Mouse (Mus musculus) CH12F3 (cell line): ENCODE measurements around the gene Tmem176a.

Experiments used
- in situ Hi-C: fragments of 300-500 bp; cut with MboI; formaldehyde crosslinking; loops from 2 replicates; pipeline ENCODE4 v1.14.3; 2020; ENCODE audit warnings: low sequenced_read_pairs

Gene Tmem176a

DNA sequence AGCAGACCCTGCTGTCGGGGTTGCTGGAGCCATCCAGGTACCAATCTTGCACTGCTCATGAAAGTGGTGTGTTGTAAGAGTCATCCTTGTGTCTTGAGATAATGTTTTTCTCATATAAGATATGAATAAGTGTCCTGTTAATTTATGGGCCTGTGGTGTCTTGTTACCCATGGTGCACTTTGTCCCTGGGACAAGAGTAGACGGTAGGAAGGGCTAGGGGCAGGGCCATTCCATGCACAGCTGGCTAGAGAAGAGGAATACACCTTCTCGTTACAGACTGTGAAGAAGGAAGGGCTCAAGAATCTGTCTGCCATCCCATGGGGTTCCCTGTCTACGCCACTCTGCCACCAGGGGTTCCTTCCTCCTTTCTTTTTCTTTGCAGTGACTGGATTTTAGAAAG is 33.9 kb downstream of the Tmem176a start:
- in situ Hi-C loops = no loop called here

DNA sequence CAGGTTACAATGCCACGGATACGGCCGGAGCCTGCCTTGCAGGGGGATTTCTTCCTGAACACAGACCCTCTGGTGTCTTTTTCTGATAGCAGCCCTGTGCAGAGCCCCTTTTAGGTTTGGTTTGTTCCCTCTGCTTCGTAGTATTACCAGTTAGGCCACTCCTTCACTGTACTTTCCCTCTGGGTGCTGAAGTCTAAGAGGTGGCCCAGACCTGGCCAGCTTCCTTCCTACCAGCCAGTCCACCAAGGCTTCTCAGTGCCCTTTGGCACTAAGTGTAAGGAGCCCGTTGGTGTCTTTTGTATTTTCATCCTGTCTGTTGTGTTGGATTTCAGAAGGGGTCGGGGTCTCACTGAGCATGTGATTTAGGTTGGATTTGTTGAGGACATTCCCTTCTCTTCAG is 34.8 kb downstream of the Tmem176a start:
- in situ Hi-C loops = no loop called here

DNA sequence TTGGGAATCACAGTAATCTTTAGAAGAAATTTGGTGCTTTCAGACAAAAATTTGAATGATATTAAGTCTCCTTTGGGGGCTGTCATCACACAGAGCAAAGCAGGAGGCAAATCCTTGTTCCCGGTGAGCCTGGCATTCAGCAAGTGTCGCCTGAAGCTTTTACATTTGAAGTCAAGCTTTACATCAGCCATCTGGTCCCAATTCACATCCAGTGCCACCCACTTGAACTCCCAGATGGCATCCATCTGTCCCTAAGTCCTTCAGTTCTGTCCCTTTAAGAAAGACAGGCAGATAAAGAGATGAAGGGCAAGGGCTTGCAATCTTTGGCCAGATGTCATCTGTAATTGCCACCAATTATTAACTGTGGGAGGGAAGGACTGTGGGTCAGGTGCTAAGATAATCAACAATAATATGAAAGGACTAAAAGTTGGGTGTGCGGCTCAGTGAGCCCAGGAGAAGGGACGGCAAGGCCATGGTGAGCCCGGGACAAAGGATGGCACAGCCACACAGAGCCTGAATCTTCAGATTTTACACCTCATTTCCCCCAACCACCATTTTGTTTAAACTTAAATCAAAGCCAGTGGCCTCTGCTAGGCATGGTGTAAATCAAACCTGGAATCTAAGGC is 35.9 kb downstream of the Tmem176a start:
- in situ Hi-C loops = no loop called here

DNA sequence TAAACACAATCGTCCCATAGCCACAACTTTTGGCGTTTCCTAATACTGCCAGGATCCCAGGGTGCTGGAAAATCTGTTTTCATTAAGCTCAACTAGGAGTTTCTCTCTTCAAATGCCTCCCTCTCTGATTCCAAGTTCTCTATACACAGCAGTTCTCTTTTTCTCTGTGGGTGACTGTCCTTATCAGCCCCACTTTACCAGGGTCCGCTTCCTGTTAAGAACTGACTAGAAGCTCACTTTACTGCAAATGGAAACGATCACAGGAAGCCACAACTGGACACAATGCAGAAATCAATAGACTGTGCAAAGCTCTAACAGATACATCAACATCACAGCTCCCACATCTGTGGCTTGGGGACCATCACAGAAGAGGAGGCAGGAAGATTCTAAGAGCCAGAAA is 53.5 kb downstream of the Tmem176a start:
- in situ Hi-C loops = no loop called here

DNA sequence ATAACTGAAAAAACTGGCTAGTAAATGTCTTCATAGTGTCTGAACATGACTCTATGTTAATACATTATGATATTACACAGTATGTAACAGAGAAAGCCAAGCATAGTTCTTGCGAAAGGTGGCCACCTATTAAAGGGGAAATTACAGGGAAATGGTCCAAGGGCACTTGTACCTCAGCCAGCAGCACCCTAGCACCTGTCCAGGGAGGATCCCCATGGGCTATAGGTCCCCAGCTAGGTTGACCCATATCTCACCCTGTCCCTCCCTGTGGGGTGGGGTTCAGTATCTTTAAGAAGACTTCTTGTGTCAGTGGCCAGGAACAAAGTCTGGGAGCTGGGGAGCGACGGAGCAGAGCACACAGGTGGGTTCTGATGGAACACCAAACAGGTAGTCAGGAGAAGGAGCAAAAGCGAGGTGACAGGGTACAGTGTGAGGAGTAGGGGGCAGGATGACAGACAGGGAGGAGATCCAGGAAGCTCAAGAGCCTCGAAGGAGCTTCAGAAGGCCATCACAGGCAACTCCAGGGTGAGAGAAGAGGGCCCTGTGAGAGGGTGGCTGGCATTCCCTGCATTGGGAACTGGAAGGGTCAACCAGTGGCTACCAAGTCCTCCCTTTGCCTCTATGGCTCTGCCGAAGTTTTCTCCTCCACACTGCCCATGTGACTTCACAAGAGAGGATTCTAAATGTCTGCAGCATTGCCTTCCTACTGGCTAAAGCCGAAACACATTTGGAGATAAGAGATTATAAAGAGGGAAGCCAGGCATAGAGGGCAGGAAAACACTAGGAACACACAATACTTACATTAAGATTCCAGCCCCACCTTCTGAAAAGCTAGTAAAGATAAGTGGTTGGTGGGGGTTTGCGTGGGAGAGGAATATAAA is 54.5 kb downstream of the Tmem176a start:
- in situ Hi-C loops = no loop called here

DNA sequence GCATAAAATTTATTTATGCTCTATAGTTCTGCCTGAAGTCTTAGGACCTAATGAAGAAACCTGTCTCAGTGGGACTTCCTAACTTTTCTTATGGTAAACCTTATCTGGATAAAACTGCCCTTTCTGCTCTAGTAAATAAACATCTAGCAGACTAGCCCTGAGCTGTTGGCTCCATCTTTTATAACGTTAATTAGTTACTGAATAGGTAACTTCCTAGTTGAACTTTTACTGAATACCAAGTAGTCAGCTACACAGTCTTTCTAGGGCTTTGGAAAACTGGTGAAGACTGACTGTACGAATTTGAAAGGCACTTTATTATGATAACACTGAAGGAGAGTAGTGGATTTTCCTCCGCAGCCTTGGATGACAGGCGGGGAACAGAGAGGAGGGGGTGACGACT is 55.2 kb downstream of the Tmem176a start:
- in situ Hi-C loops = no loop called here
